Mouse (Mus musculus): ENCODE measurements at regions not wholly inside any gene's neighbourhood (a gene's known extent, or its start where the extent isn't known, plus 50 kb on each side); places are given as distances from the start of the nearest gene placed in this dataset.
"Not testable (repeated sequence)": the region's sequence is repeated elsewhere in the genome, so short reads cannot be mapped to it uniquely, and the experiment has no call there.

DNA sequence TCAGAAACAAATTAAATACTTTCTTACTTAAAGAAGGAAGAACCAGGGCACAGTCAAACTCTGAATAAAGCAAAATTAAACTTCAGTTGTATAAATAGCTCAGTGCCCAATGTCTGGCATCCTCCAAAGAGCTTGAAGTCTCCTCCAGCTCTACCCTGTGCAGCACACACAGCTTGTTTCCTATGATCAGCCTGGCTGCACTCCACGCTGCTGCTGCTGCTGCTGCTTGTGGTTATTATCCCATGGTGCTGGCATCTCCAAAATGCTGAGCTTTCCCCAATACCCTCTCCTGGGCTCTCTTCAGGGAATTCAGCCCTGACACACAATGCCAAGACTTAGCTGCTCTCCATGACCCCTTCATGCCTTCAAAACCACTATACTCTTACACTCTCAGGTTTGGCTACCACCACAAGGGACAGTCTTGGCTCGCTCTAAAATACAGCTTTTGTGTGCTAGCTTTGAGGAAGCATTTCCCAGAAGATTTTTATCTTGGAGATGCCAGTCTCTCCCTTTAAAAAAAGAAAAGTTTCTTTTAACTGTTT, 121.0 kb downstream of the Rab10 start:
- not testable (repeated sequence) for H3K4me2 ChIP-seq (ENCODE audit: low read depth); H3K27me3 ChIP-seq (ENCODE audit: control insufficient read depth, insufficient read depth, insufficient read length); H3K79me2 ChIP-seq (ENCODE audit: control insufficient read depth, insufficient read depth); H3K36me3 ChIP-seq (ENCODE audit: control insufficient read depth, insufficient read depth); H3K4me3 ChIP-seq; H3ac ChIP-seq (ENCODE audit: control insufficient read depth, insufficient read length)

DNA sequence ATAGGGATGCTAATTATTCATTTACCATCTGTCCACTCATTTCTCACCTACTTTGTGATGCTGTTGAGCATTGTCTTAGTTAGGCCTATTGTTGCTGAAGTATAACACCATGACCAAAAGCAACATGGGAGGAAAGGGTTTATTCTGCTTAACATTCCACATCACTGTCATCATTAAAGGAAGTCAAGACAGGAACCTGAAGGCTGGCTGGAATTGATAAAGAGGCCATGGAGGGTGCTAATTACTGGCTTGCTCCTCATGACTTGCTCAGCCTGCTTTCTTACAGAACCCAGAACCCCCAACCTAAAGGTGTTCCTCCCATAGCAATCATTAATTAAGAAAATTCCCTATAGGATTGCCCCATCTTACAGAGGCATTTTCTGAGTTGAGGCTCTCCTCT, 121.6 kb downstream of the Rab10 start:
- H3K79me2 ChIP-seq (ENCODE audit: control insufficient read depth, insufficient read depth) = no peaks in the 10 kb centered on the region
- H3K27me3 ChIP-seq (ENCODE audit: control insufficient read depth, insufficient read depth, insufficient read length) = no peaks in the 10 kb centered on the region
- TF ChIP-seq POLR2A (IDR thresholded peaks at IDR 0.05; ENCODE audit: insufficient read length, low read depth) = no peak
- no peak for TF ChIP-seq CEBPB (IDR thresholded peaks at IDR 0.05; ENCODE audit: insufficient read depth, poor library complexity, severe bottlenecking)
- no peak for TF ChIP-seq USF1 (IDR thresholded peaks at IDR 0.05; ENCODE audit: low read depth)
- no peak for TF ChIP-seq TCF12 (IDR thresholded peaks at IDR 0.05; ENCODE audit: insufficient read depth, poor library complexity, severe bottlenecking)
- no peak for TF ChIP-seq MYOG (IDR thresholded peaks at IDR 0.05; ENCODE audit: control insufficient read depth in 1 of 3, insufficient read depth in 1 of 3, insufficient read length in 2 of 3, low read depth in 2 of 3)
- no peak for TF ChIP-seq POLR2AphosphoS2 (IDR thresholded peaks at IDR 0.05; ENCODE audit: insufficient read length, low read depth)
- no peak for TF ChIP-seq MYOD1 (IDR thresholded peaks at IDR 0.05; ENCODE audit: control insufficient read depth in 1 of 3, insufficient read length in 2 of 3, low read depth in 2 of 3)
- TF ChIP-seq TCF3 (IDR thresholded peaks at IDR 0.05; ENCODE audit: insufficient read length, low read depth) = no peak
- no peak for TF ChIP-seq REST (IDR thresholded peaks at IDR 0.05; ENCODE audit: insufficient read depth, insufficient read length)
- TF ChIP-seq SRF (IDR thresholded peaks at IDR 0.05; ENCODE audit: control insufficient read depth, insufficient read length, low read depth) = no peak
- TF ChIP-seq E2F4 (IDR thresholded peaks at IDR 0.05; ENCODE audit: insufficient read depth) = no peak
- H3ac ChIP-seq (ENCODE audit: control insufficient read depth, insufficient read length) = no peak overlapping the region
- H3K4me3 ChIP-seq = no peak overlapping the region
- no peaks in the 10 kb centered on the region for H3K36me3 ChIP-seq (ENCODE audit: control insufficient read depth, insufficient read depth)
- H3K4me2 ChIP-seq (ENCODE audit: low read depth) = no peak overlapping the region

DNA sequence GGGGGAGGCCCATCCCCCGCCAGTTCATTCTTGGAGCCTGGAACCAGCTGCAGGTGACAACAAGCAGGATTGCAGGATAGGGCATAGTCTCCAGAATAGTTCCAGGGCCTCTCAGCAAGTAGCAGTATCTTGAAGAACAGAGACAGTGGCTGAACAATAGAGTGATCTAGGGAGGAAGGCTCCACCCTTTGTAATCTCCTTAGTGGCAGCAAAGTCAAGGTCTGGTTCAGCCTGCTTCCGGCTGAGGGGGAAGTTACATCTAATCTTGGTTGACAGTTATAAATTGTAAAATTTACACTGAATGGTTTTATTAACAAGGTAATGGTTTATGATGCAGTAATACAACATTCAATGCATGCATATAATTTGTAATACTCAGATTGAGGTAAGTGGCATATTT, 136.4 kb downstream of the Rab10 start:
- Histone ChIP-seq H3ac (ENCODE audit: control insufficient read depth, insufficient read length) (no peak overlapping the region), H3K79me2 (ENCODE audit: control insufficient read depth, insufficient read depth) (no peaks in the 10 kb centered on the region), H3K4me2 (ENCODE audit: low read depth) (no peak overlapping the region), H3K36me3 (ENCODE audit: control insufficient read depth, insufficient read depth) (no peaks in the 10 kb centered on the region), H3K27me3 (ENCODE audit: control insufficient read depth, insufficient read depth, insufficient read length) (no peaks in the 10 kb centered on the region), H3K4me3 (no peak overlapping the region)
- no peak for TF ChIP-seq REST (IDR thresholded peaks at IDR 0.05; ENCODE audit: insufficient read depth, insufficient read length)
- no peak for TF ChIP-seq SRF (IDR thresholded peaks at IDR 0.05; ENCODE audit: control insufficient read depth, insufficient read length, low read depth)
- no peak for TF ChIP-seq CEBPB (IDR thresholded peaks at IDR 0.05; ENCODE audit: insufficient read depth, poor library complexity, severe bottlenecking)
- no peak for TF ChIP-seq POLR2AphosphoS2 (IDR thresholded peaks at IDR 0.05; ENCODE audit: insufficient read length, low read depth)
- no peak for TF ChIP-seq E2F4 (IDR thresholded peaks at IDR 0.05; ENCODE audit: insufficient read depth)
- TF ChIP-seq MAX (IDR thresholded peaks at IDR 0.05; ENCODE audit: low read depth) = no peak
- no peak for TF ChIP-seq MYOG (IDR thresholded peaks at IDR 0.05; ENCODE audit: control insufficient read depth in 1 of 3, insufficient read depth in 1 of 3, insufficient read length in 2 of 3, low read depth in 2 of 3)
- TF ChIP-seq MYOD1 (IDR thresholded peaks at IDR 0.05; ENCODE audit: control insufficient read depth in 1 of 3, insufficient read length in 2 of 3, low read depth in 2 of 3) = no peak
- TF ChIP-seq TCF3 (IDR thresholded peaks at IDR 0.05; ENCODE audit: insufficient read length, low read depth) = no peak
- no peak for TF ChIP-seq TCF12 (IDR thresholded peaks at IDR 0.05; ENCODE audit: insufficient read depth, poor library complexity, severe bottlenecking)
- TF ChIP-seq POLR2A (IDR thresholded peaks at IDR 0.05; ENCODE audit: insufficient read length, low read depth) = no peak
- TF ChIP-seq USF1 (IDR thresholded peaks at IDR 0.05; ENCODE audit: low read depth) = no peak

DNA sequence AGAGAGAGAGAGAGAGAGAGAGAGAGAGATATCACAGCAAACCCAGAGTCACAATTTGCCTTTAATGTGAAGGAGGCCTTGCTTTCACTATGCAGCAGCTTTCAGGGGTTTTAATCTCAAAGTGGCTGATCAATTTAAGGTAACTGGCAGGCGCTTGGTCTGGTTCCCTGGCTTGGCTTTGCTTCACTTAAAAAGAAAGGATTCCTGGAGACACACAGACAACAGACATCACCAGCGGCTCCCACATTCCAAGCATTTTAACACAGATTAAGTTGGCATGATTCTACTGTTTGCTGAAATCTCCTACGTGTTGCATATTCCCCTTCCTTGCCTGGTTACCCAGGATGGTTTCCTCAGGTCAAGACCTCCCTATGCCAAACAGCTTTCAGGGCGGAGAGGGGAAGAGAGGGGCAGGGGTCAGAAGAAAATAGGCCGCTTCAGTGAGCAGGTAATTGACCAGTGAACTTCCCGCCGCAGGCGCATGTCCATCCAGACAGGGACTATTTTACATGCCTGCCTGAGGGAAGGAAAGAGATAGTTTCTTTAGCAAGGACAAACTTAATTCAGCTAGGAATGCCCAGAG, 140.0 kb downstream of the Rab10 start:
- not testable (repeated sequence) for H3K27me3 ChIP-seq (ENCODE audit: control insufficient read depth, insufficient read depth, insufficient read length); H3K4me3 ChIP-seq; H3ac ChIP-seq (ENCODE audit: control insufficient read depth, insufficient read length); H3K4me2 ChIP-seq (ENCODE audit: low read depth); H3K79me2 ChIP-seq (ENCODE audit: control insufficient read depth, insufficient read depth); H3K36me3 ChIP-seq (ENCODE audit: control insufficient read depth, insufficient read depth)

DNA sequence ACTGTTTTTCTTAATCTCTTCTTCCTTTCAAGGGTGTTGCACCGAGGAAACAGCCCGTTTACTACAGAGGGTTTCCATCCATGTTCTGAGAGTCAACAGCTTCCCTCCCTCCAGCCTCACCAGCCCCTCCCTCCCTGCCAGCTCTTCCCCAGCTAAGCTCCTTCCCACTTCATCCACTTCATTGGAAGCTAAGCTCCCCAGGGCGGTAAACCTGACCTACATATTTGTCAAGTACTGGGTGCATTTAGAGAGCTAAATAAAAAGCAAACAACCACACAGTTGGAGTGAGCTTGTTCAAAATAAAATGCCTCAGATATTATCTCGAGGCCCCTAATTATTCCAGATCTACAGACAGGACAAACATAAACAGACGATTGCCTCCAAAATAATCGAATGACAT, 148.1 kb downstream of the Rab10 start:
- H3K36me3 ChIP-seq (ENCODE audit: control insufficient read depth, insufficient read depth); H3K4me2 ChIP-seq (ENCODE audit: low read depth); H3ac ChIP-seq (ENCODE audit: control insufficient read depth, insufficient read length); H3K4me3 ChIP-seq; H3K27me3 ChIP-seq (ENCODE audit: control insufficient read depth, insufficient read depth, insufficient read length); H3K79me2 ChIP-seq (ENCODE audit: control insufficient read depth, insufficient read depth): not testable (repeated sequence)

DNA sequence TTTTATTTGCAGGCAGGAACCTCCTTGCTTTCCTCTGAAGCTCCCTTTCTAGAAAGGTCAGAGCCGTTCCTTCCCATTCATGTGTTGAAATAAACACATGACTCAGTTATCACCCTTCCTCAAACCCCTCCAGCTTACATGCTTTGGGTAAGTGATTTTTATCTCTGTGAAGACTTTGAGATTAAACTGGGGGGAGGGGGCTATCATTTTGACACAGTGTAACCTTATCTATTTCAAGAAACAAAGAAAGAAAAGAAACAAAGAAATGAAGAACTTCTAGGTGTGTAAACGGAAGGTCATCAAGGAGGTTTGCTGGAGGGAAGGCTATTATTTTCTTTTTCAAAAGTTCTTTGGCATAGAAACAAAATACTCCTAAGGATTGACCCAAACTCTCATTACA, 151.0 kb downstream of the Rab10 start:
- not testable (repeated sequence) for H3K4me2 ChIP-seq (ENCODE audit: low read depth); H3K79me2 ChIP-seq (ENCODE audit: control insufficient read depth, insufficient read depth); H3K4me3 ChIP-seq; H3ac ChIP-seq (ENCODE audit: control insufficient read depth, insufficient read length); H3K27me3 ChIP-seq (ENCODE audit: control insufficient read depth, insufficient read depth, insufficient read length); H3K36me3 ChIP-seq (ENCODE audit: control insufficient read depth, insufficient read depth)

DNA sequence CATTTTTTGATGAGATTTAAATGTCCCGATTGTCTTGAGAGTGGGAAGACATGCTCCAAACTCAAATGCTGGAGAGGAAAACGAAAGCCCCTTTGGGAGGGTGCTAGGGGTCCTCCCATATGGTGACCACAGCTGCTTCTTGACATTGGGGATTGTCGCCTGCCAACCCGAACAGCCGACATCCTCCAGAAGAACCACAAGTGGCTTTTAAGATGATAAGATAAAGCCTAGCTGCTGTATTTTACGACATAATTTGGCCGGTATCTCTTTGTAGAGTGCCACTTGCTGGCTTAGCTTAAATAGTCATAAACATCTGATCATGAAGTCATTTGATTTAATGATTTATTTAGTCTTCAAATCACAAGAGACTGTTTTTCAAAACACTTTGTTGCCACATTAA, 156.1 kb downstream of the Rab10 start:
- not testable (repeated sequence) for H3ac ChIP-seq (ENCODE audit: control insufficient read depth, insufficient read length); H3K79me2 ChIP-seq (ENCODE audit: control insufficient read depth, insufficient read depth); H3K4me2 ChIP-seq (ENCODE audit: low read depth); H3K36me3 ChIP-seq (ENCODE audit: control insufficient read depth, insufficient read depth); H3K27me3 ChIP-seq (ENCODE audit: control insufficient read depth, insufficient read depth, insufficient read length); H3K4me3 ChIP-seq

DNA sequence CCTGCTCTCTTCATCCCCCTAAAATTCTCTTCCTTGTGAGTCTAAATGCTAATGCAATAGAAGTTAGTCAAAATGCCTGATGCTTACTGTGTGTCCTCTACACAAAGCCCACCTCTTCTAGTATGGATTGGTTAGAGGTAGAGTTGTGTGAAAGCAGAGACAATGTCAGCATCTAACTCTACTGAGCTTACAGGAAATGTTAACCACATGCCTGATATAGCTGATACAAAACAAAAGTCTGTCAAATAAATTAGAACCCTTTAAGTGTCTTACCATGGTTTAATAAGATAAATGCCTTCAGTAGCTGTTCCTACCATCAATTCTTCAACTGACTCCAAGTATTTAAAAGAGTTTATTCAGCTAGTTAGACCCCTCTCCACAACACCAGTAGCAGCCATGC, 177.2 kb downstream of the Rab10 start:
- not testable (repeated sequence) for H3K4me2 ChIP-seq (ENCODE audit: low read depth); H3K27me3 ChIP-seq (ENCODE audit: control insufficient read depth, insufficient read depth, insufficient read length); H3K36me3 ChIP-seq (ENCODE audit: control insufficient read depth, insufficient read depth); H3K4me3 ChIP-seq; H3ac ChIP-seq (ENCODE audit: control insufficient read depth, insufficient read length); H3K79me2 ChIP-seq (ENCODE audit: control insufficient read depth, insufficient read depth)

DNA sequence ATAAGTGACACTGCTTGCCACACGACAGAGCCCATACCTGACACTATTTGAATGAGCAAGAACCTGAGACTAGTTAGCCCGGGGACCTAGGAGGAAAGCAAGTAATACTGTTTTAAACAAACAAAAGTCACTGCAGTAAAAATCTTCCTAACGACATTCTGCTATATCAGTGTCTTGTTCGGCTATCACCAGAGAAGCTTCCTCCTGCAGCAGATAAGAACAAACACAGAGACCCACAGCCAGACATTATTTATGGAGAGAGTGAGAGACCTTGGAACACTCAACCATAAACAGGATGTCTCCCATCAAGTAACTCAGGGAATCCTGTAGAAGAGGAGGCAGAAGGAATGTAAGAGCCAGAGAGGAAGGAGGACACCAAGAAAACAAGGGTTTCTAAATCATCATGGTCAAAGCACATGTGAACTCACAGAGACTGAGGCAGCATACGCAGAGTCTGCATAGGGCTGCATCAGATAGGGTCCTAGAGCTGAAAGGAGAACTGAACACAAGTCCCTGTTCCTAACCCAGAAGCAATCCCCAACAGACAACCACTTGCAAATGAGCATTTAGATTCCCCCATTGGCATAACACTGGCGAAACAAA, 178.5 kb downstream of the Rab10 start:
- not testable (repeated sequence) for H3K79me2 ChIP-seq (ENCODE audit: control insufficient read depth, insufficient read depth); H3K36me3 ChIP-seq (ENCODE audit: control insufficient read depth, insufficient read depth); H3ac ChIP-seq (ENCODE audit: control insufficient read depth, insufficient read length); H3K4me2 ChIP-seq (ENCODE audit: low read depth); H3K4me3 ChIP-seq; H3K27me3 ChIP-seq (ENCODE audit: control insufficient read depth, insufficient read depth, insufficient read length)

Measured in myocyte (in vitro differentiated cells).